ENCODE assay signal across 32 mouse cellular contexts in the genomic region with DNA sequence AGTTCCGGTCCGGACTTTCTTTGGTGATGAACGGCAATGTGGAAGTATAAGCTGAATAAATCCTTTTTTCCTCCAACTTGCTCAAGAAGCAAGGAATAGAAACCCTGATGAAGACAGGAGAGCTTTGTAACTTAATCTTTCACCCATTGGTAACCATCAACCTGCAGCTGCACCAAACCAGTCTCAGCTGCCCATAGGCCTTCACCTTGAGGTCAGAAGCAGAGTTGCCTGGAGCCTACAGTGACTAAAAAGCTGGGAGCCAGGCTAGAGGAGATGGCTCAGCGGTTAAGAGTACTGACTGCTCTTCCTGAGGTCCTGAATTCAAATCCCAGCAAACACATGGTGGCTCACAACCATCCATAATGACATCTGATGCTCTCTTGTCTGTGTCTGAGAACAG. TPM values are rescaled to one million over a fixed set of nuclear protein-coding genes. Genes with fewer than 3 reads are reported as not detected.
"Had no signal": no experiment of that assay in that cellular context is flagged by ENCODE, and none has a peak within 500 bp of the region (broad histone marks: within the 10 kb centered on the region; RNA-seq: fewer than 3 reads in every experiment).

No protein-coding gene starts in this region.

RNA-seq across cellular contexts. Expression of gene Gsta2, which starts 13.1 kb away (rescaled TPM):
- polyA plus RNA-seq: limb, embryonic 10.5 days; limb, embryonic 11.5 days; limb, embryonic 12.5 days; liver, embryonic 11.5 days; liver, embryonic 13.5 days; macrophage; midbrain, embryonic 10.5 days; midbrain, embryonic 11.5 days; midbrain, embryonic 12.5 days; midbrain, embryonic 13.5 days; midbrain, embryonic 14.5 days; midbrain, embryonic 15.5 days; midbrain, embryonic 16.5 days; midbrain, postnatal 0 days; neural tube, embryonic 11.5 days; neural tube, embryonic 12.5 days; neural tube, embryonic 13.5 days had no signal

RNA-seq across cellular contexts. Expression of gene Omt2b, which starts 15.1 kb away (rescaled TPM):
- polyA plus RNA-seq: limb, embryonic 10.5 days; limb, embryonic 11.5 days; limb, embryonic 12.5 days; limb, embryonic 13.5 days; limb, embryonic 14.5 days; limb, embryonic 15.5 days; liver, adult 2 months; liver, embryonic 11.5 days; liver, embryonic 12.5 days; liver, embryonic 13.5 days; liver, embryonic 14.5 days; liver, embryonic 15.5 days; liver, embryonic 16.5 days; liver, postnatal 0 days; lung, adult 2 months; lung, embryonic 14.5 days; lung, embryonic 15.5 days; lung, embryonic 16.5 days; lung, postnatal 0 days; macrophage; midbrain, embryonic 10.5 days; midbrain, embryonic 11.5 days; midbrain, embryonic 12.5 days; midbrain, embryonic 13.5 days; midbrain, embryonic 14.5 days; midbrain, embryonic 15.5 days; midbrain, embryonic 16.5 days; midbrain, postnatal 0 days; myocyte; neural tube, embryonic 11.5 days; neural tube, embryonic 12.5 days; neural tube, embryonic 13.5 days had no signal

RNA-seq across cellular contexts. Expression of gene Dppa5a, which starts 25.5 kb away (rescaled TPM):
- polyA plus RNA-seq: limb, embryonic 10.5 days; limb, embryonic 11.5 days; liver, adult 2 months; liver, embryonic 11.5 days; liver, embryonic 12.5 days; liver, embryonic 13.5 days; liver, embryonic 14.5 days; liver, embryonic 15.5 days; liver, embryonic 16.5 days; liver, postnatal 0 days; lung, embryonic 14.5 days; lung, embryonic 15.5 days; macrophage; midbrain, embryonic 10.5 days; midbrain, embryonic 12.5 days; myocyte; neural tube, embryonic 12.5 days had no signal

RNA-seq across cellular contexts. Expression of gene Omt2a, which starts 27.9 kb away (rescaled TPM):
- polyA plus RNA-seq: limb, embryonic 10.5 days; limb, embryonic 11.5 days; limb, embryonic 12.5 days; limb, embryonic 13.5 days; limb, embryonic 14.5 days; limb, embryonic 15.5 days; liver, adult 2 months; liver, embryonic 11.5 days; liver, embryonic 12.5 days; liver, embryonic 13.5 days; liver, embryonic 14.5 days; liver, embryonic 15.5 days; liver, embryonic 16.5 days; liver, postnatal 0 days; lung, adult 2 months; lung, embryonic 14.5 days; lung, embryonic 15.5 days; lung, embryonic 16.5 days; lung, postnatal 0 days; macrophage; midbrain, embryonic 10.5 days; midbrain, embryonic 11.5 days; midbrain, embryonic 12.5 days; midbrain, embryonic 13.5 days; midbrain, embryonic 14.5 days; midbrain, embryonic 15.5 days; midbrain, embryonic 16.5 days; midbrain, postnatal 0 days; myocyte; neural tube, embryonic 11.5 days; neural tube, embryonic 12.5 days; neural tube, embryonic 13.5 days had no signal

RNA-seq across cellular contexts. Expression of gene Ooep, which starts 36.0 kb away (rescaled TPM):
- polyA plus RNA-seq: liver, adult 2 months; liver, embryonic 12.5 days; liver, embryonic 16.5 days; liver, postnatal 0 days; macrophage had no signal
